Mouse (Mus musculus) inflammation-experienced regulatory T-cells, adult 6 months (primary cell): ENCODE data around the gene Tnfrsf9. TPM values are rescaled to one million over a fixed set of nuclear protein-coding genes. Genes with fewer than 3 reads are reported as not detected.
"Not testable (repeated sequence)": the region's sequence is repeated elsewhere in the genome, so short reads cannot be mapped to it uniquely, and the experiment has no call there.

Source experiments
- ATAC-seq: one replicate; pipeline ENCODE4 v1.8.0; 2017
- polyA plus RNA-seq, 3 experiments: library from polyadenylated mRNA; unstranded; fragments of 100-300 nt; shearing (Covaris generic); gene quantifications; one replicate each; pipeline ENCODE4 v1.2.1; 2017

Tnfrsf9 gene
- polyA plus RNA-seq, result 100 to 1,000 TPM; 101 to 158 (median 156) TPM

DNA sequence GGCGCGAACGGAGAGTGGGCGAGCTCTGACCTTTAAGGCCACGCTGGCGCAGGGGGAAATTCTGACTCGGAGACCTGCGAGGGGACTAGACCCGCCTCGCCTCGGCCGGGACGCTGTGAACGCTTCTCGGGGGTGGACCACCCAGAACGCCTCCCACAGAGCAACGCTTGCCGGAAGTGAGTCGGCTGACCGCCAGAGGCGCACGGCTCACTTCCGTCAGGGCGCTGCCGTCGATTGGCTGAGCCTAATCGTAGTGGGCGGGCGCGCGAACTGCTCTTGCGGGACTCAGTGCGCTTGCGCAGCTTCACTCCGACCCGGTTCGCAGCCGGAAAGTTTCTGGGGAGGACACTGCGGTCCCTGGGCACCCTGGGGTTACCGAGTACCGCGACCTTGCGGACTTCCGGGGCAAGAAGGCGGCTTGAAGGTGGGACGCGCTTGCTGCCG lies at the start of gene Tnfrsf9, which contains the start of gene Park7:
Gene Tnfrsf9 (plus strand): TSS at position 273 of the 444 bp plus-strand sequence.
Gene Park7 (minus strand): TSS at position 148 of the 444 bp plus-strand sequence.
- peak; percentile 66 for ATAC-seq

DNA sequence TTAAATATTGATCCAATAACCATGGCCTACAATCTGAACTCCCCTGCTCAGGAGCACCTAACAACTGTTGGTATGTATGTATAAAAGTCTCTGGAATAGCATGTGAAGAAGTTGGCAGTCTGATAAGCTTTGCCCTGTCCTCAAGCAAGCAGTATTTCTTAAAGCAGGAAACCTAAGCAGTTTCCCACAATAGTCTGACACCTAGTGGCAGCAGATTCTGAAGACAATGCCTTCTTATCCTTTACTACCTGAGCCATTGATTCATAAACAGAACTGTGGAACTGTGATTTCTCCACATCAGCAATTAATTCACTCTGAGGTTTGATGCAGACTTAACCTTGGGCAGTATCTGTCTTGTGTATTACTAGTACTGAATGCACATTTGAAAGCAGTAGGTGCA lies 49.0 kb upstream of the Tnfrsf9 start:
- no peak for ATAC-seq

DNA sequence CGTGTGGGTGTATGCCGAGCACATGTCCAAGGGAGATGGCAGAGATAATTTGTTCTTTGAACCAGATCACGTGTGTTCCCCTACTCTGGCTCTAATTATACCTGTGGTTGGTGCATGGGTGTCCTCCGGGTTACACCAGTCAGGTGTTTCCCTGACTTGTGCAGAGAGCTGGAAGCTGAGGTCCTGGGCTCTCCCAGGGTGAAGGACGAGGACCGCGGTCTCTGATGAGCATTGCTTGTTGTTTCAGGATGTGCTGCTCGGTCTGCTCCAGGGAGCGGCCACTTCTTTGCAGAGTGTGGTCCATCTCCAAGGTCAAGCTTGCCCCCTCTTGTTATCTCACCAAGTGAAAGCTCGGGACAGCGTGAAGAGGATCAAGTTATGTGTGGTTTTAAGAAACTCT lies 48.3 kb upstream of the Tnfrsf9 start:
- ATAC-seq, result no peak

DNA sequence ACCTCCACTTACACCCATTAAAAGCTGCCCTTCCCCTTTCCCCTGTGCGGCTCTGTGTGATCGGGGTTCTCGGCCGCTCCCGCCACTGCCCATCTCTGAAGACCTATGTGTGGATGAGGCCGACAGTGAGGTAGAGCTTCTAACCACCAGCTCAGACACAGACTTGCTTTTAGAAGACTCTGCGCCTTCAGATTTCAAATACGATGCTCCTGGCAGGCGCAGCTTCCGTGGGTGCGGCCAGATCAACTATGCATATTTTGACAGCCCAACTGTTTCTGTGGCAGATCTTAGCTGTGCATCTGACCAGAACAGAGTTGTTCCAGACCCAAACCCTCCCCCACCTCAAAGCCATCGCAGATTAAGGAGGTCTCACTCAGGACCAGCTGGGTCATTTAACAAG lies 47.9 kb upstream of the Tnfrsf9 start:
- no peak for ATAC-seq

DNA sequence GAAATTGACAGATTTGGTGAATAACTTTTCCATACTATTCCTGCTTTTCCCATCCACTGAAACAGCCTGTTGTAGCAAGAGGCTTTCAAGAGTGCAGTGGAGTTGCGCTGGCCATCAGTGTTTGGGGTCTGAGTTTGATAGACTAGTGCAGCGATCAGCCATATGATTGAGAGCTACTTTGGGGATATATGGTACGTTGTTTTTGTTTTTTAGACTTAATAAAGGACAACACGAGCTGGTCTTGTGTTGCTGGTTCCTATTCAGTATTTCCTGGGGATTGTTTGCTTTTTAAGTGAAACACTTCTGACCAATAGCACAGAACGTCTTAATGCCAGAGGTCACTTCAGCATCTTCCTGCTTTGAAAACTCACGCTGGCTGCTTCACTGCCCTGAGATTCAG lies 46.2 kb upstream of the Tnfrsf9 start:
- no peak for ATAC-seq

DNA sequence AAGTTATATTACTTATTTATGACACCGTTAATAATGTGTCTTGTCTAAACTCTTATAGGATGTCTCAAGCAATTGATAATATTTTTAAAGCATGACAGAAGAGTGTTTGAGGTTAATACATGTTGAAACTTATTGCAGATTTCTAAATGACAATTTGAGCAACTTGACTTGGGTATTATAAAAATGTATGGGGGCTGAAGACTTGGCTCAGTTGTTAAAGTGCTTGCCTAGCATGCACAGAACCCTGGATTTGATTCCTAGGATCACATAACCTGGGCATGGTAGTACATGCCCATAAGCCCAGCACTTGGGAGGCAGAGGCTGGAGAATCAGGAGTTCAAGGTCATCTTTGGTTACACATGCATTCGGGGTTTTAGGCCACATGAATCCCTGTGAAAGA lies 45.5 kb upstream of the Tnfrsf9 start:
- ATAC-seq, result no peak

DNA sequence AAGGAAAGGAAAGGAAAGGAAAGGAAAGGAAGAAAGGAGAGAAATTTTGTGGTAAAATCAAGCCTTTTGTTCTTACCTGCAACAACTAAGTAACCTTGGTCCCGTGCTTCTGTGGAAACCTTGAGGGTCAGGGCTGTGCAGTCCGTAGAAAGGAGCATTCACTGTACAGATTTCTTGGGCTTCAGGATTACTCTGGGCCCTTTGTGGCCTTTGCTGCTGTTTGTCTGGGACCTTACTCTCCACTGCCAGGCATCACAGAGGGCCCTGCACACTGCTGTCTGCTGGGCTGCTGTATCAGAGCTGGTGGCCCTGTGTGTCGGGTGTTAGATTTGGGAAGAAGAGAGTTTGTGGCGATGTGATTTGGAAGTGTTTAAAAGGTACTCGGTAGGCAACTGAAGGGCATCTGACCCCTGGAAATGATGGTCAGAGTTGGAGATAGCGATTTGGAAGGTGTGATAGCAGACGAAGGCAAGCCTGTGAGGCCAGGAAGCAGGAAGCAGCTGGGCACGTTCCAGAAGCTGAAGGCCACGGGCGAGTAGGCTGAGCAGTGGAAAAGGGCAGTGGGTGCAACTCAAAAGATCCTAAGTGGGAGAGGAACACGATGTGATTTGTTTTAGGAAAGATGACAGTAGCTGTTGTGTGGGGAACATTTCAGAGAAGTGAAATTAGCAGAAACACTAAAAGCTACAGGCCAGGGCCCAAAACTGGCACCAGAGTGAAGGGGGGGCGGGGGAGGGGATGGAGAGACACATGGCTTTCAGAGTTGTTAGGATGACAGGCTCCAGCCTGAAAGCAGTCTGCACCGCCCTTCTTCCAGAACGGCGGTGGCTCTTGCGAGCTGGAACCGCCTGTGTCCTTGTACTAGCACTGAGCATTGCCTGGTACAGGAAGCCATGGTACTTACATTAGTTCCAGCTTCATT lies 44.8 kb upstream of the Tnfrsf9 start:
- no peak for ATAC-seq

DNA sequence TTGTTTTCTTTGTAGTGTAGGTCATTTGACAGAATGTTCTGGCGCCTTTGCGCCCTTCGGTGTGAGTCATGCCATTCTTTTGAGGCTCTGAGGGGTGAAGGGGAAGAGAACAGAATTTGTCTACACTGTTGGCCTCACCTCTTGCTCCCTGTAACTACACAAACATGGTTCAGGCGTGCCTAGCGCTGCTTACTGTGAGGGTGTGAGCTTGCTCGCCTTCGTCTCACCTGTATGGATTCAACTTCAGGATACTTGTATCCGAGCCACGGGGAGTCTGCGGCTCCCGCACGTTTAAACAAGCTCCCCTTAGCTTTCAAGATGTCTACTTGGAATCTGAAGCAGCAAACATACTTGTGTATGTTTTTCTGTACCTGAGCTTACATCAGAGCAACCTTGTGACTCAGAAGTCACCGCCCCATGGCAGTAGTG lies 43.4 kb upstream of the Tnfrsf9 start:
- no peak for ATAC-seq

DNA sequence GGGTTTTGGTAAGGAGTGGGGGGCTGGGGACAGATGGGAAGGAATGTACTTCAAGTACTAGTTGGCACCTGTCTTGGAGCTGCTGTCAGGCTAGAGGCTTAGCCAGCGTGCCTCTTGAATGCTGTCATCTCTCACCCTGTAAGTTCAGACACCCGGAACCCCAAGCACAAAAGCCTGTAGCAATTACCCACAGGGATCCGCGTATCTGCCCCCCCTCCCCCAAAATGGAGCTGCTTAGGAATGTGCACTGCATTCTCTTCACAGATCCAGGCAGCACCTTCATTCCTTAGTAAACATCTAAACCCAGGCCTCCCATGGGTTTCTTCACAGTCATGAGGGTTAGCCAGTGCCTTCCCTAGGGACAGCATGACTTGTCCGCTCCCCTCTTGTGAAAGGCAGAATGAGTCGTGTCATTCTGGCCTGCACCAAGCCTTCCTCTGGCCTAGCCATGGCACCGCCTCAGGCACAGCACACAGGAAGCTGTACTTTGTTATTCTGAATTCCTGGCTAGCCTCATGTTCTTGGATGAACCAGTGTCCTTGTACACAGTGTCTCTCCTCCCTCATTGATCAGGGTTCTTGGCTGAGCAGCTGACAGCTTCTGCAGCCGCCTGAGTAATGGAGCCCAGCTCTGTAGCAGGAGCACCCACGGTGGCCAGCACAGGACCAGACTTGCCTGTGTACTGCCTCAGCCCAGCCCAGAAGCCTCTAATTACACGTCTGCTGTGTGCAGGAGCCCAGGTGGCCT lies 42.8 kb upstream of the Tnfrsf9 start:
- no peak for ATAC-seq

DNA sequence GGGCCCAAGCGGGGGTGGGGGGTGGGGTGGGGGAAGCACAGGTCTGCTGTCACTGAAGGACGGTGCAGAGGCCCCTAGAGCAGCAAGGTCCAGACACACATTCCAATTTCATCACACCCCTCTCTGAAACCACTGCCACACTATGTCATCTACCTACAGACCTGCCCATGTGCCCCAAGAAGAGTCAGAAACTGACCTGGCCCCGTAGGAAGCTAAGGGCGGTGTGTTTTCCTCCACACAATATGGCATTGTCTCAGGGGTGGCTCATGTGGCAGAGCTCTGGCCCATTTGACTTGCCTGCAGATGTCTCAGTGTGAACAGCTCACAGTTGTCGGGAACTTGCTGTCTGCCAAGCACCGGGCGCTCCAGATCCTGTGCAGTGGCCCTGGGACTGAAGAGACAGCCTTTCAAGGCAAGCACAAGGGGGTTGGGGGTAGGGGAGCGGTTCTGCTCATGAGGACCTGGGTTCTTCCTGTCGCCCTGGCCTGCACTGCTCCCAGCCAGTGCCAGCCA lies 42.2 kb upstream of the Tnfrsf9 start:
- ATAC-seq, result no peak

DNA sequence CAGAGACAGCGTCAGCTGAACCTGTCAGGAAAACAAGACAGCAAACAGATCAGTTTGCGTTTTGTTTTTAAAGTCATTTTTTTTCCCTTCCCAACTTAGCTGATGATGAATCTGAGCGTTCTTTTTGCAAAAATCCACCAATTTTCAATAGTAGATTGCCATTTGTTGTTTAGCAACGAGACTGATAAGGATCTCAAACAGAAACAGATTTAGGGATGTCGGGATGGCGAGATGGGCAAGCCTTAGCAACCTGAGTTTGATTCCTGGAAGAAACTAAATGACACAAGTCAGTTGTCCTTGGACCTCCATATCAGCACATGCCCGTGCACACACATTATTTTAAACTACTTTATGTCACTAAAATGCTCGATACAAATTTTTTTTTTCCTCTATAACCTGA lies 41.7 kb upstream of the Tnfrsf9 start:
- ATAC-seq, result no peak

DNA sequence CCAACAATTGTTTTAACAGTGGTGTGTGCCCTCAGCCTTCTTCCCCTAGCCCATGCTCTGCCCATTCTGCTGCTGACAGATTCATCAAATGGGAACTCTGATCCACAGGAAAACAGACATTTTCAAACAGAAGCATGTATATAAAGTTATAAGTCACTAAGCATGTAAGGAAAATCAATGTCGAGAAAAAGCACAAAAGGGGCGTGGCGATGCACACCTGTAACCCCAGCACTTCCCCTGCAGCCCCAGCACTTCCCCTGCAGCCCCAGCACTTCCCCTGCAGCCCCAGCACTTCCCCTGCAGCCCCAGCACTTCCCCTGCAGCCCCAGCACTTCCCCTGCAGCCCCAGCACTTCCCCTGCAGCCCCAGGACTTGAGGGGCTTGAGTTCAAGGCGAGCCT lies 39.9 kb upstream of the Tnfrsf9 start:
- ATAC-seq, result not testable (repeated sequence)

DNA sequence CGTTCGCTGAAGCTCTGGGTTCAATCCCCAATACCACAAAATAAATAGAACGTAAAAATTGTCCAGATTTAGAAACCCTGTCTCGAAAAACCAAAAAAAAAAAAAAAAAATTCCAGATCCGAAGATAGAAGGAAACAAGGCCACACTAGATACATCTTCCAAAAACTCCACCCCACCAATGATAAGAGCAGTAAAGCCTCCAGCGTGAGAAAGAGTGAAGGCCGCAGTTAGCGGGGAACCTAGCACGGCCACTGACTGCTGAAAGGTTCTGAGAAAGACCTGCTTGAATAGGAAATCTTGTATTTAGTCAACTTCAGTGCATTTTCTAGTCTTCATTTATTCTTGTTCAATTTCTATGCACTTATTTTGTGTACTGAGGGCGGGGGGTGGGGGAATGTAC lies 39.0 kb upstream of the Tnfrsf9 start:
- ATAC-seq, result no peak

DNA sequence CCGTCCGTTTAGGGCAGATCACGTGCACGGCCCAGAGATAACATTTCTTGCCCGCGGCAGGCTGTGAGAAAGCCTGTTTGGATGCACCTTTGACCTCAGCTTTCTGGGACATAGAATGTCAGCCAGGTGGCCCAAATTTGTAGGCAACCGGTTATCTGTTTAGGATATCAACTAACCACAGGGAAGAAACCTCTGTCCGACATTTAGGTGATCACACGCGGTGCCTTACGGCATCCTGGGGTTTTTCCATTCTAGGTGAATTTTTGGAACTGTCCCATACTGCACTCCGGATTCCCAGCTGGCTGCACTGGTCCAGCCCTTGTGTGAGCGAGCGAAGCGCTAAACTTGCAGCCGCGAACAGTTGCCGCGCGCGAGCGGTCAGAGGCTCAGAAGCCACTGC lies 34.7 kb upstream of the Tnfrsf9 start:
- ATAC-seq, result no peak

DNA sequence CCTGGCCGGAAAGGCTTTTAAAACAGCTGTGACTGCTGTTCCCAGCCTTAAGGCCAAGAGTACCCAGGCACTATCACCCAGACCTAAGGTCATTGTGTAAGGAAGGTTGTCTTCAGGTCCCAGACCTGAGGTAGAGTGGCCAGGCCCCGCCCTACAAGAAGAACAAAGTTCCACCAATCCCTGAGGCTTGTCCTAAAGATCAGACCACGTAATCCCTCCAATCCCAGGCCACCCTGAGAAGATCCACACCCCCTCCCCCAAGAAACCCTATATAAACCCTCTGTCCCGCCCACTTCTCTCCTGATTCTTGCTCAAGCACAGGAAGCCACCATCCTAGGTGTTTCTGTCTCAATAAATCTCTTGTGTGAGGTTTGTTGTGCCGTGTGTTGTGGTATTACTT lies 34.0 kb upstream of the Tnfrsf9 start:
- ATAC-seq, result no peak

DNA sequence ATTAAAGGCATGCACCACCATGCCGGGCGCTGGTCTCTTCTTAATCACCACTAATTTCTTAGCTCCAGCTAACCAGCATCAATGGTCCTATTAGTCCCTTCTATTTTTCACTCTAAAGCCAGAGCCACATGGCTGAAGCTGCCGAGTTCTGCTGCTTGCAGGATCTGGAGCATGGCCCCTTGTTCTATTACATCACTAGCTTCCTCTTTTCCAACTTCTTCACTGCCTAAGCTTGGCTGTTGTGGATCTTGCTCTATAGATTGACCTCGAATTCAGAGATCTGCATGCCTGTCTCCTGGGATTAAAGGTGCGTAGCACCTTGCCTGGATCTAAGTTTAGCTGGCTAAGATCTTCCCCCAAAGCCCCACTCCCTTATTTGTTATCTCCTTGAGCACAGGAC lies 31.7 kb upstream of the Tnfrsf9 start:
- no peak for ATAC-seq

DNA sequence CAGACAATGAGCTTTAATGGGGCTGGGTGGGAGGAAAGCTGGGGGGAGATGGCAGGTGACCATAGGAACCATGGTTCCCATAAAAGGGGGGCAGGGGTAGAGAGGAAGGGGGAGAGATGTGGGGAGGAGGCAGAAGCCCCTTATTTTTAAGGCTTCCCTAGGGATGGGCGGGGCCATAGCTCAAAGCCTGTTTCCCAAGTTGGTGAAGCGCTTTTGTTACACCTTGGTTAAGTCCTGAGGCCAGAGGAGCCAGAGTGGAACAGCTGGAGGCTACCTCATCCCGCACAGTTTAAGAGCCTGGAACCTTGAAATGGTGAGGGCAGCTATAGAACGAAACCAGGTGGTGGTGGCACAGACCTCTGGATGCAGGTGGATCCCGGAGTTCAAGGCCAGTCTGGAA lies 26.5 kb upstream of the Tnfrsf9 start:
- ATAC-seq, result no peak

DNA sequence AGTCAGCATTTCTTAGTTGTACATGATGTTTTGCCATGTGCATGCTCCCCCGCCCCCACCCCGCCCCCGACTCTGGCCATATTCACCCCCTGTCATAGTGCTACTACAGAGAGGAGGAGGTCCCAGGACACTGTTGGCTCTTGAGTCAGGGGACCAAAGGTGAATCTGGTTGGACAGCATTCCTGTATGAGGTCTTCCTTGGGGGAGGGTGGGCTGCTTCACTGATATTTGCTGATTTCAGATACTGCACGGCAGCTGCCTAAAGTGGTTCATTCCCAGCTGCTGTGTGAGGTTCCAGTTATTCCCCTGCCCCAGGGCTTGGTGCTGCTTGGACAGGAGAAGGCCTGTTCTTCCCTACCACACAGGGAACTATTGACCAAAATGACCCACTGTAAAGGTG lies 25.9 kb upstream of the Tnfrsf9 start:
- no peak for ATAC-seq

DNA sequence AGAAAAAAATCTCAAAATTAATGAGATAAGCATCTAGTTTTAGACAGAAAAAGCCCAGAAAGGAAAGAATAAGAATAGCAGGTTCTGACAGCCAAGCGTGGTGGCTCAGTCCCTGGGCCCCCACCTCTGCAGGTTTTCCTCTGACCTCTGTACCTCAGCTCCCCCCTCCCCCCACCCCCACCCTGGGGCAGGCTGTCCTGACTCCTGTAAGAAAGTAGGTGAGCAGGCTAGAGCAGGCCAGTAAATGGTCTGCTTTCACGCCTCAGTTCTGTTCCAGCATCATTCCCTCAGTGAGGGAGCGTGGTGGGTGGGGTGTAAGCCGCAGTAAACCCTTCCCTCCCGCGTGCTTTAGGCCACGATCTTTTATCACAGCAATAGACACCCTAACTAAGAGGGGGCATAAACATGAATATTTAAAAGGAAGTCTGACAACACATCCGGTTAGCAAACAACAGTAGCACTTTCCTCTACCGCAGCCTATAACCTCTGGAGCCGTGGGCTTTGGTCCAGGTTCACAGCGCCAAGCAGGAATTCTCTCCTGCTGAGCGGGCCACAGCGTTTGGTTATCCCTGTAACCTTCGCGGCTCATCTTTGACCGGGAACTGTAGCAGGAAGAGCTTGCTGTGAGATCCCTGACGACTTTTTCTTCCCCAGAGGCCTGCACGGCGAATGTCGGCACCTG lies 24.9 kb upstream of the Tnfrsf9 start:
- no peak for ATAC-seq

DNA sequence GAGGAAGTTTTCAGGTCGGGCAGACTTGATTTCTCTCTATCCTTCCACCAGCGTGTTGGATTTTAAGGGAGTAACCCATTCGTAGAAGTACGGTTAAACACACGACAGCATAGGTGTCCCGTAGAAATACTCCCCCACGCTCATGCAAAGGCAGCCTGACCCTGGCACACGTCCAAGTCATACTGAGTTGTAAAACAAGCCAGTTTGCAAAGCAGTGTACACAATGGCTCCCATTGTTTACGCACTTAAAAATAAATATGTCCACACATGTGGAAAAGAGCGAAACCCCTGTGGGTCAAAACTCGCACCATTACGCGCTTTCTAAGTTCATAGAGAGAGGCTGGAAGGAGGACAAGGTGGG lies 24.4 kb upstream of the Tnfrsf9 start:
- ATAC-seq, result no peak

DNA sequence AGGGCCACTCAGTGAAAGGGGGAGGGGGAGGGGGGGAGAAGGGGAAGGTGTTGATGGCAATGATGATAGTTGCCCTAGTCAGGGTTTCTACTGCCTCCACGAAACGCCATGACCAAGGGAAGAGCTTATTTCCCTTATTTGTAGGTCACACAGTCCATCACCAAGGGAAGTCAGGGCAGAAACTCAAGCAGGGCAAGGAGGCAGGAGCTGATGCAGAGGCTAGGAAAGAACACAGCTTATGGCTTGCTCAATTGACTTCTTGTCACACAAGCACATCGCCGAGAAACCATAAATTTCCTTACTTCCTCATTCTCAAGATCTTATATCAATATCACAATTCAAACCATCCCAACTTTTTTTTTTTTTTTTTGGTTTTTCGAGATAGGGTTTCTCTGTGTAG lies 23.1 kb upstream of the Tnfrsf9 start:
- ATAC-seq, result no peak

DNA sequence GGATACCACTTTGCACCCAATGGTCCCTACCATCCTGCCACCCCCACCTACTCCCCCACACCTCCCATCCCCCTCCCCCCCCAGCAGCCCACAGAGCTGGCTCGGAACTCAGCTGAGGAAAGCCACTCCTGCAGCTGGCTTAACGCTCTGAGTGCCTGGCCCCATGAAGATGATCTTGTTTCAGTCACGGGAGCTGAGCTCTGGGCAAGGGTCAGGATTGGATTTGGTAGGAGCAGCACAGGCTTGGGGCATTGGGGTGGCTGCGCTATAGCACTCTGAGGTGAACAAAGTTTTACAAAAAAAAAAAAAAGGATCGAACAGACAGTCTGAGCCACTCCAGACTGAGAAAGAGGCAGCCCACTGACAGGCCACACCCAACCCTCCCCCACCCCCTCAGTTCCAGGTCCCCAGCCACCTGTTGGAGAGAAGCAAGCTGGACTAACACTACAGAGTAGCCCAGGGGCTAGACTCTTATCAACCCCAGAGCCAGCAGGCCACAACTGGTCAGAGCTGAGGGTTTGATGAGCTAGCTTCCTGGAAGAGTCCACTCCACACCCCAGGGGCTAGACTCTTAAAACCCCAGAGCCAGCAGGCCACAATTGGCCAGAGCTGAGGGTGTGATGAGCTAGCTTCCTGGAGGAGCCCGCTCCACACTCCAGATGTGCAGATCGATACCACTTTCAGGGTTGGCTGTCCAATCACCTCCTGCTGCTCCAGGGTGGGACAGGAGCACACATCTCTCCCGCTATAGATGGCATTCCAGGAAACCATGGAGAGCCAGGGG lies 19.5 kb upstream of the Tnfrsf9 start:
- ATAC-seq, result no peak
